Mouse (Mus musculus) lung, postnatal 0 days (tissue): Measurements from ENCODE around the gene Itga2b. TPM values are rescaled to one million over a fixed set of nuclear protein-coding genes. Genes with fewer than 3 reads are reported as not detected.

ENCODE experiments used
- ATAC-seq: fragments of 200-750 bp; cut with Nextera tagmentation; 2 replicates; pipeline ENCODE4 v1.8.0; 2017; ENCODE audit warnings: moderate library complexity
- DNase-seq: peaks from one replicate; pipeline ENCODE4 v3.0.0-alpha.2; 2016; ENCODE audit warnings: low spot score
- H3K27ac ChIP-seq: fragments of 300-500 bp; sonication (generic); 2 replicates; pipeline ENCODE4 v1.5.1; 2014; ENCODE audit warnings: antibody characterized with exemption, mild to moderate bottlenecking, low read length, mixed read lengths
- H3K27me3 ChIP-seq: fragments of 300-500 bp; sonication (generic); replicated peaks from 2 replicates; pipeline ENCODE4 v1.6.1; 2014; ENCODE audit warnings: low read length, mixed read lengths; ENCODE audit not compliant: insufficient read depth
- H3K36me3 ChIP-seq: fragments of 300-500 bp; sonication (generic); 2 replicates; pipeline ENCODE4 v1.6.1; 2014; ENCODE audit warnings: low read length, mixed read lengths; ENCODE audit not compliant: insufficient read depth
- H3K4me1 ChIP-seq: fragments of 300-500 bp; sonication (generic); 2 replicates; pipeline ENCODE4 v1.6.1; 2014; ENCODE audit warnings: antibody characterized with exemption, low read depth, low read length, mixed read lengths; ENCODE audit not compliant: insufficient read depth
- H3K4me2 ChIP-seq: fragments of 300-500 bp; sonication (generic); replicated peaks from 2 replicates; pipeline ENCODE4 v1.6.1; 2014; ENCODE audit warnings: low read depth, mild to moderate bottlenecking, low read length, moderate library complexity, mixed read lengths
- H3K4me3 ChIP-seq: fragments of 300-500 bp; sonication (generic); 2 replicates; pipeline ENCODE4 v1.5.1; 2014; ENCODE audit warnings: low read depth, low read length
- H3K9ac ChIP-seq: fragments of 300-500 bp; sonication (generic); replicated peaks from 2 replicates; pipeline ENCODE4 v1.6.1; 2014; ENCODE audit warnings: low read depth, mild to moderate bottlenecking
- H3K9me3 ChIP-seq: fragments of 300-500 bp; sonication (generic); 2 replicates; pipeline ENCODE4 v1.6.1; 2016; ENCODE audit warnings: low read length, mixed read lengths
- CTCF ChIP-seq: IDR thresholded peaks from 2 replicates; pipeline ENCODE4 v1.5.1; 2016; ENCODE audit warnings: antibody characterized with exemption, mild to moderate bottlenecking
- EP300 ChIP-seq: IDR thresholded peaks from 2 replicates; pipeline ENCODE4 v1.6.1; 2016; ENCODE audit warnings: antibody characterized with exemption, mild to moderate bottlenecking, control low read depth
- WGBS: fragments of 180-500 bp; shearing (Covaris S2); extraction: QIAGEN DNeasy Blood & Tissue Kit; methylation state at CpG from one replicate; pipeline ENCODE4 v1.1.7; 2014; 5-methylcytosine and 5-hydroxymethylcytosine counted together
- polyA plus RNA-seq: library from polyadenylated mRNA; unstranded; fragments of >200 nt; fragmentation: Nextera tagmentation; extraction: Ambion mirVana; gene quantifications from 2 replicates; pipeline ENCODE4 v1.2.1, GENCODE M21; 2015

The Itga2b gene
- polyA plus RNA-seq, 1 experiment from 2014 or later = 13.0 TPM

GRCm38 (mm10) chr11:102449043-102450008 lies 20.6 kb downstream of the Itga2b start:
- no peaks in the 10 kb centered on the region for H3K36me3 ChIP-seq
- H3K4me1 ChIP-seq = peaks cover 11% of the 10 kb centered on the region
- 45% methylated on average over 17 of the region's 17 CpGs for WGBS
- no peaks in the 10 kb centered on the region for H3K9me3 ChIP-seq
- TF ChIP-seq CTCF (no peak), EP300 (no peak)
- no peak overlapping the region for H3K4me2 ChIP-seq
- H3K9ac ChIP-seq = no peak overlapping the region
- H3K27ac ChIP-seq = no peak overlapping the region
- no peak overlapping the region for H3K4me3 ChIP-seq
- DNase-seq = no peak
- no peaks in the 10 kb centered on the region for H3K27me3 ChIP-seq
- ATAC-seq = no peak

- H3K36me3 ChIP-seq = no peaks in the 10 kb centered on the region
- TF ChIP-seq EP300 (no peak), CTCF (no peak)
- no peak overlapping the region for H3K27ac ChIP-seq
- no peak for ATAC-seq
- no peak overlapping the region for H3K4me2 ChIP-seq
- WGBS = 23% methylated on average over 8 of the region's 8 CpGs
- H3K4me3 ChIP-seq = no peak overlapping the region
- H3K4me1 ChIP-seq = peaks cover 11% of the 10 kb centered on the region
- no peaks in the 10 kb centered on the region for H3K9me3 ChIP-seq
- H3K27me3 ChIP-seq = no peaks in the 10 kb centered on the region
- no peak overlapping the region for H3K9ac ChIP-seq
- DNase-seq = no peak
Observed at GRCm38 (mm10) chr11:102448327-102448726, 21.6 kb downstream of the Itga2b start.

- H3K36me3 ChIP-seq = no peaks in the 10 kb centered on the region
- ATAC-seq (peak; percentile 71), DNase-seq (peak; percentile 78)
- peak within 1 kb of the TSS; percentile 66 for H3K27ac ChIP-seq
- peaks cover 11% of the 10 kb centered on the region for H3K4me1 ChIP-seq
- no peaks in the 10 kb centered on the region for H3K27me3 ChIP-seq
- H3K4me2 ChIP-seq = peak within 1 kb of the TSS; percentile 99
- peak within 1 kb of the TSS; percentile 50 for H3K9ac ChIP-seq
- H3K9me3 ChIP-seq = no peaks in the 10 kb centered on the region
- TF ChIP-seq EP300 (no peak), CTCF (peak; percentile 75)
- peak within 1 kb of the TSS; percentile 78 for H3K4me3 ChIP-seq
- 5% methylated on average over 27 of the region's 40 CpGs for WGBS
Observed at GRCm38 (mm10) chr11:102447497-102447896, 22.4 kb downstream of the Itga2b start, which contains the start of gene Fam171a2. TSS of gene Fam171a2 (minus strand) at chr11:102447682.

- TF ChIP-seq EP300 (no peak), CTCF (no peak)
- H3K27ac ChIP-seq = peak overlapping the region; percentile 66
- WGBS = 1% methylated on average over 33 of the region's 49 CpGs
- peak; percentile 32 for ATAC-seq
- peak overlapping the region; percentile 99 for H3K4me2 ChIP-seq
- H3K9ac ChIP-seq = peak overlapping the region; percentile 50
- no peaks in the 10 kb centered on the region for H3K36me3 ChIP-seq
- peak overlapping the region; percentile 78 for H3K4me3 ChIP-seq
- no peaks in the 10 kb centered on the region for H3K27me3 ChIP-seq
- no peak for DNase-seq
- peaks cover 11% of the 10 kb centered on the region for H3K4me1 ChIP-seq
- no peaks in the 10 kb centered on the region for H3K9me3 ChIP-seq
Observed at GRCm38 (mm10) chr11:102446581-102447461, 23.1 kb downstream of the Itga2b start.

GRCm38 (mm10) chr11:102445891-102446361 lies 24.0 kb downstream of the Itga2b start:
- 2% methylated on average over 6 of the region's 7 CpGs for WGBS
- Histone ChIP-seq H3K4me2 (peak overlapping the region; percentile 99), H3K27me3 (no peaks in the 10 kb centered on the region), H3K36me3 (peaks cover 4% of the 10 kb centered on the region; the same call in 1 of the 2 replicates), H3K4me1 (peaks cover 11% of the 10 kb centered on the region), H3K27ac (peak overlapping the region; percentile 66), H3K4me3 (peak overlapping the region; percentile 78), H3K9ac (0 out of 2 replicates have a peak overlapping the region, but pooled peaks have one; percentile 50), H3K9me3 (no peaks in the 10 kb centered on the region)
- TF ChIP-seq CTCF = no peak
- TF ChIP-seq EP300 = peak; percentile 43; the same call in 1 of the 2 replicates
- DNase-seq (peak; percentile 82), ATAC-seq (peak; percentile 29)
